Mouse (Mus musculus) C2C12 (cell line): ENCODE results near the gene Ago4. TPM values are rescaled to one million over a fixed set of nuclear protein-coding genes. Genes with fewer than 3 reads are reported as not detected.

Experiments
- H3K27me3 ChIP-seq: one replicate; pipeline ENCODE4 v1.6.1; 2011; ENCODE audit not compliant: control insufficient read depth, insufficient read depth, insufficient read length
- H3K36me3 ChIP-seq: one replicate; pipeline ENCODE4 v1.6.1; 2011; ENCODE audit not compliant: control insufficient read depth, insufficient read depth
- H3K4me3 ChIP-seq: one replicate; pipeline ENCODE4 v1.5.1; 2011; ENCODE audit warnings: mild to moderate bottlenecking, control low read depth; ENCODE audit not compliant: poor library complexity, insufficient read depth, severe bottlenecking
- H3K79me2 ChIP-seq: one replicate; pipeline ENCODE4 v1.6.1; 2011; ENCODE audit not compliant: control insufficient read depth, insufficient read depth
- H3K79me3 ChIP-seq: one replicate; pipeline ENCODE4 v1.6.1; 2011; ENCODE audit warnings: low read depth, control low read depth
- H3ac ChIP-seq: one replicate; pipeline ENCODE3; 2011; ENCODE audit warnings: low read depth; ENCODE audit not compliant: control insufficient read depth, insufficient read length
- CEBPB ChIP-seq: IDR thresholded peaks from one replicate; pipeline ENCODE4 v1.6.1; 2011; ENCODE audit warnings: low read depth, mild to moderate bottlenecking, control low read depth, moderate library complexity
- CTCF ChIP-seq: IDR thresholded peaks from one replicate; pipeline ENCODE4 v1.5.1; 2011; ENCODE audit not compliant: control insufficient read depth, insufficient read depth, insufficient read length
- FOSL1 ChIP-seq: IDR thresholded peaks from one replicate; pipeline ENCODE4 v1.8.0; 2011; ENCODE audit warnings: mild to moderate bottlenecking, low read length; ENCODE audit not compliant: poor library complexity, insufficient read depth, severe bottlenecking
- MAX ChIP-seq: IDR thresholded peaks from one replicate; pipeline ENCODE4 v1.6.1; 2011; ENCODE audit warnings: mild to moderate bottlenecking, control low read depth
- MYOD1 ChIP-seq: IDR thresholded peaks from one replicate; pipeline ENCODE4 v1.6.1; 2011; ENCODE audit warnings: low read depth; ENCODE audit not compliant: control insufficient read depth, insufficient read length
- MYOG ChIP-seq: IDR thresholded peaks from one replicate; pipeline ENCODE4 v1.6.1; 2011; ENCODE audit not compliant: control insufficient read depth, insufficient read length; ENCODE audit errors: extremely low read depth
- USF1 ChIP-seq: IDR thresholded peaks from one replicate; pipeline ENCODE4 v1.6.1; 2011; ENCODE audit warnings: low read depth, mild to moderate bottlenecking, control low read depth, moderate library complexity
- polyA plus RNA-seq: library from polyadenylated mRNA; unstranded; fragments of >200 nt; fragmentation: generic; extraction: Trizol; gene quantifications from one replicate; pipeline ENCODE4 v1.2.1, GENCODE M21; 2012; ENCODE audit warnings: missing spikeins

Ago4 gene
- polyA plus RNA-seq, 1 experiment, result 0.01 TPM

DNA sequence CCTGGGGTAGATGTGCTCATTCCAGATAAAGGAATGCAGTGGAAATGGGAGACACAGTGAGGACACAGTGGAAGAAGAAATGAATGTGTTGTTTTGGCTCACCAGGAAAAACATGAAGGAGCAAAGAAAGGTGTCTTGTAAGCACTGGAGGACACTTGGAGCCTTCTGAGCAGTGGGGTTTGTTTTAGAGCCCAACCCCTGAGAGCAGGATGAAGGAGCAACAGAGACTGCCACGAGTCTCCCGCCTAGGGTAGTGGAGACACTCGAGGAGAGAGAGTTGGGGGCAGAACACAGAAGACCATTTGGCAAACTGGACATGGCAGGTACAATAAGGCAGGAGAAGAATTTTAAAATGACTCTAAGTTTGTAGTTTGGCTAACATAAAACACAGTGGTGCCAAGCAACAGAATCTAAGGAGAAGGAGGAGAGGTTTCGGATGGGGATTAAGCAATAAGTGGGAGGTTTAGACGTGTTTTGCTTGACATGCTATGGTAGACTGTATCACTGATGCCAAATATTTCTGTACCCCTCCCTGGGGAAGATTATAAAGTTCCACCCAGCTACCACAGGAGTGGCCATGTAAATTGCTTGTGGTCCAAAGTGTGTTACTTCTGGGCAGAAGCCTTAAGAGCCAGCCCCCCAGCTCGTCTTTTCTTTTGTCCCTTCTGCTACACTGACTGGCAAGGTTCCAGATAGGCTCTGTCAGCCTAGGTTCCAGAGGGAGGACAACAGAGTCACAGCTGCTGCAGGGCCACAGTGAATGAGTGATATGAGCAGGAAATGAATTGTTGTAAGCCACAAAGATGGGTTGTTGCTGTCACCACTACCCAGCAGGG is 30.9 kb downstream of the Ago4 start:
- H3K79me2 ChIP-seq, result no peaks in the 10 kb centered on the region
- H3K4me3 ChIP-seq, result no peak overlapping the region
- H3K27me3 ChIP-seq, result peaks cover 34% of the 10 kb centered on the region
- no peaks in the 10 kb centered on the region for H3K36me3 ChIP-seq
- no peaks in the 10 kb centered on the region for H3K79me3 ChIP-seq
- TF ChIP-seq USF1 (no peak), MYOG (no peak), CTCF (no peak), FOSL1 (no peak), CEBPB (no peak), MAX (no peak), MYOD1 (no peak)
- H3ac ChIP-seq, result no peak overlapping the region

DNA sequence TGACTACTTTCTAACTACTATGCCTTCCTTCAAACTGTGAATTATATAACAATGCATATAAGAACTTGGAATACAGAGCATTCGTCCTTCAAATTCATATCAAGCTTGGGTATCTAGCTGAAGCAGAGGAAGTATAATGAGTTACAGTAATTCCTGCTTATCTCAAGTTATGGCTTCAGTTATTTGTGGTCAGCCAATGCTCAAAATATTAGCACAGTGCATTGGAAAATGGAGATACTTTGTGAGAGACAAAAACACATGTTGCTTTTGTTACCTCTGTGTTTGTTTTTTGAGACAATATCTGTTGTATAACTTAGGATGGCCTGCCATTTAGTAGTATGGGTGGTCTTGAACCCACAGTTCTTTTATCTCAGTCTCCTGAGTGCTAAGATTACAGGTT is 34.7 kb downstream of the Ago4 start:
- H3K4me3 ChIP-seq, result no peak overlapping the region
- H3K27me3 ChIP-seq, result peaks cover 23% of the 10 kb centered on the region
- H3K79me3 ChIP-seq, result no peaks in the 10 kb centered on the region
- H3ac ChIP-seq, result no peak overlapping the region
- TF ChIP-seq MYOG (no peak), USF1 (no peak), MYOD1 (no peak), CEBPB (no peak), CTCF (no peak)
- H3K79me2 ChIP-seq, result no peaks in the 10 kb centered on the region
- H3K36me3 ChIP-seq, result no peaks in the 10 kb centered on the region

DNA sequence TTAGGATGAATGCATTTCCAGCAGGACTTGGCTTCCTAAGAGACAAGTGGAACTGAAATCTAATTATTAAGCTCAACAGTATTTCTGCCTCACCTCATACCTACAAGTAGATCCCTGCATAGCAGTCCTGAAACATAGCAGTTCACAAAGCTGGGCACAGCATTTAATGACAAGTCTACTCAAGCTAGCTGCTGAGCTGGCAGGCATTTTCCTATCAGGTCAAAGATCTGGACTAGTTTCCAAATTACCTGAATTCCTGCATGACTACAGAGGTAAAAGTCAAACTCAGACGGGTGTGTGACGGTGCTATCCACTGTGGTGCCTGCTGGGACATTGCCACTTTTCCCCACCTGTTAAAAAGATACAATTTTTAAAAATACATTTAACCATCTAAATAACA is 36.3 kb downstream of the Ago4 start:
- no peak overlapping the region for H3K4me3 ChIP-seq
- H3K79me2 ChIP-seq, result no peaks in the 10 kb centered on the region
- H3K27me3 ChIP-seq, result peaks cover 29% of the 10 kb centered on the region
- H3K36me3 ChIP-seq, result no peaks in the 10 kb centered on the region
- TF ChIP-seq CEBPB (no peak), USF1 (no peak), MAX (no peak)
- H3K79me3 ChIP-seq, result no peaks in the 10 kb centered on the region
- H3ac ChIP-seq, result no peak overlapping the region

DNA sequence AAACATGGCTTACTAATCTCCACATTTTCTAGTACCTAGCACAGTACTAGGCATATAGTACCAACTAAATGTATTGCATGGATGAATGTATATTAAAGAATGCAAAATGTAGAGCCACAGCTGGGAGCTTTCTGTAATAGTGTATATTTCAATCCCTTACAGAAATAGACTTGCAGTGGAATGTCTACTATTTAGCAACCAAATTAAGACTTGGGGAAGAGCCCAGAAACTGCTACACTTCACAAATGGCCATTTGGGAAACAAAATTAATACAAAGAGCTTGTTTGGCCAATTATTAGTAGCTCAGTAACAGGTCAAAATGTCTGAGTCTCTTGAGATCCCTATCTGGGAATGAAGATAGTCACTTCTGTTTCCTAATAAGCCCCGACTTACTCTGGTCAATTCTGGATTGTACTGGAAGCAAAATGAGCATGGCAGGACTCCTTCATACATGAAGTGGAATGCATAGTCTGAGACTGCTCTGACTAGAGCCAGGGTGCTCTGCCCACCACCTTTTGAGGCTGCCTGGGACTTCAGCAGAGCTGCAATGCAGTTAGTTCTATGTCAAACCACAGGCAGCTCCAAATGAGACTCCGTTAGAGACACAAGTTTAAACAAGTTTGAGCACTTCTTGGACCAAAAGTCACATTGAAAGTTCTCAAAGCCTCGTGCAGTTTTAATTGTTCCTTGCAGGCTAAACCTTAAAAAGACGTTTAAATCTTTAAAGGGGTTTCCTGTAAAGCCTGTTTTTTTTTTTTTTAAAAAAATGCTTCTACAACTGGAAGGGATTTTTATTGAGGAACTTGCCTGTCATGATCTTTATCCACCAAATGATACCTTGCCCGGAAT is 37.1 kb downstream of the Ago4 start:
- H3K79me2 ChIP-seq, result no peaks in the 10 kb centered on the region
- no peak overlapping the region for H3ac ChIP-seq
- H3K4me3 ChIP-seq, result no peak overlapping the region
- no peaks in the 10 kb centered on the region for H3K79me3 ChIP-seq
- no peak for TF ChIP-seq CEBPB
- no peak for TF ChIP-seq MYOD1
- TF ChIP-seq MYOG, result no peak
- TF ChIP-seq FOSL1, result no peak
- TF ChIP-seq MAX, result no peak
- no peak for TF ChIP-seq USF1
- TF ChIP-seq CTCF, result no peak
- H3K27me3 ChIP-seq, result peaks cover 34% of the 10 kb centered on the region
- no peaks in the 10 kb centered on the region for H3K36me3 ChIP-seq

DNA sequence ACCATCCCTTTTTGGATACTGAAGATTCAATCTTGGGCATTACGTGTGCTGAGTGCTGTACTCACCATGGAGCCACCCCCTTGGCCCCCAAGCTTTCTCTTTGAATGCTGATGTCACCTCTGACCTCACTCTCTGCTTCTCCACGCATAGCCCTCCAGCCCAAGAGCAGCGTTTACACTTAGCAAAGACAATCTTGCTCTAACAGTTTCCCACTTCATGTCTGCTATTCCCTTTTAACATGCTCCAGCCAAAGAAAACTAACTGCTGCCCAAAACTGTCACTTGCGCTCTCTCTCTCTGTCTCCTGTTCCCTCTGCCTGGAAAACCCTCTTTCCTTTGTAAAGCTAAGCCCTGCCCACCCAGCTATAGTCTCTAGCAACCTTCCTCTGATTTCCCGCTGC is 37.8 kb downstream of the Ago4 start:
- no peak overlapping the region for H3K4me3 ChIP-seq
- TF ChIP-seq MYOG (no peak), FOSL1 (no peak), USF1 (no peak), MYOD1 (no peak), MAX (no peak), CTCF (no peak), CEBPB (no peak)
- no peak overlapping the region for H3ac ChIP-seq
- H3K79me2 ChIP-seq, result no peaks in the 10 kb centered on the region
- peaks cover 39% of the 10 kb centered on the region for H3K27me3 ChIP-seq
- H3K79me3 ChIP-seq, result no peaks in the 10 kb centered on the region
- H3K36me3 ChIP-seq, result no peaks in the 10 kb centered on the region
